Mouse (Mus musculus) hindbrain, embryonic 13.5 days (tissue): ENCODE measurements around the gene C1qtnf5. TPM values are rescaled to one million over a fixed set of nuclear protein-coding genes. Genes with fewer than 3 reads are reported as not detected.

ENCODE experiments used
- ATAC-seq: fragments of 200-750 bp; cut with Nextera tagmentation; 2 replicates; pipeline ENCODE4 v1.8.0; 2017; ENCODE audit warnings: moderate TSS enrichment; ENCODE audit not compliant: low FRiP score
- H3K27ac ChIP-seq: fragments of 300-500 bp; sonication (generic); 2 replicates; pipeline ENCODE4 v1.5.1; 2015; ENCODE audit warnings: inconsistent platforms, mild to moderate bottlenecking, moderate library complexity
- H3K27me3 ChIP-seq: fragments of 300-500 bp; sonication (generic); 2 replicates; pipeline ENCODE4 v1.6.1; 2015; ENCODE audit warnings: mild to moderate bottlenecking, inconsistent platforms
- H3K36me3 ChIP-seq: fragments of 300-500 bp; sonication (generic); 2 replicates; pipeline ENCODE4 v1.6.1; 2015; ENCODE audit warnings: mild to moderate bottlenecking, inconsistent platforms
- H3K4me1 ChIP-seq: fragments of 300-500 bp; sonication (generic); replicated peaks from 2 replicates; pipeline ENCODE4 v1.6.1; 2015; ENCODE audit warnings: inconsistent platforms
- H3K4me2 ChIP-seq: fragments of 300-500 bp; sonication (generic); 2 replicates; pipeline ENCODE4 v1.6.1; 2015; ENCODE audit warnings: inconsistent platforms, mild to moderate bottlenecking, moderate library complexity
- H3K4me3 ChIP-seq: fragments of 300-500 bp; sonication (generic); 2 replicates; pipeline ENCODE4 v1.5.1; 2015; ENCODE audit warnings: mild to moderate bottlenecking, inconsistent platforms
- H3K9ac ChIP-seq: fragments of 300-500 bp; sonication (generic); 2 replicates; pipeline ENCODE4 v1.6.1; 2015; ENCODE audit warnings: mild to moderate bottlenecking, inconsistent platforms
- H3K9me3 ChIP-seq: fragments of 300-500 bp; sonication (generic); 2 replicates; pipeline ENCODE4 v1.6.1; 2016; ENCODE audit warnings: inconsistent platforms
- WGBS: fragments of 180-500 bp; shearing (Covaris S2); methylation state at CpG from one replicate; pipeline ENCODE4 v1.1.7; 2015; 5-methylcytosine and 5-hydroxymethylcytosine counted together
- polyA plus RNA-seq: library from polyadenylated mRNA; unstranded; fragments of >200 nt; fragmentation: Nextera tagmentation; extraction: Ambion mirVana; gene quantifications from 2 replicates; pipeline ENCODE4 v1.2.1, GENCODE M21; 2015

C1qtnf5 gene
- polyA plus RNA-seq, 1 experiment from 2014 or later, result 5.3 TPM

DNA sequence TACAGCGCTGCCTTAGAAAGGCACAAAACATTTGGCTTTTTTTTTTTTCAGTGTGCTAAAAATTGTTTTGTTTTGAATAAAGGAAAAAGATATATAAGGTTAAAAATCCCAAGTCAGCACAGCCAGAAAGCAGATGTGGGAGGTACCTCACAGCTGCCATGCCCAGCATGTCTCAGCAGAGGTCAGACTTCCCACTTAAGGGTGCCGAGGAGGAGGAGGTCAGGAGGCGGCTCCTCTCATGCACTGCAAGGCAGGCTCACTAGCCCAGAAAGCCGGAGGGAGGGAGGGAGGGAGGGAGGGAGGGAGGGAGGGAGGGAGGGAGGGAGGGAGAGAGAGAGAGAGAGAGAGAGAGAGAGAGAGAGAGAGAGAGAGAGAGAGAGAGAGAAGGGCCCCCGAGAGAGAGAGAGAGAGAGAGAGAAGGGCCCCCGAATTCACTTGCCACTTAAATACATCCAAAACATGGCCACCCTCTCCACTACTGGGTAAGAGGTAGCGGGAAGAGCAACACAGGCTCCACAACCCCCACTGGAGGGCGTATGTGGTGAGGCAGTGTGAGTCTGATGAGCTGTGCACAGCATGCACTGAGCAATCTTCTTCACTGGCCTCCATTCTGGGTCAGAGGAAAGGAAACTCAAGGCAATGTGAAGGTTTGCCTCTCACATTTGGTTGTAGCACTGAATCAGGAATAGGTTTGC, 37.1 kb downstream of the C1qtnf5 start:
- ATAC-seq, result no peak
- no peak overlapping the region for H3K4me2 ChIP-seq
- no peak overlapping the region for H3K4me3 ChIP-seq
- H3K9ac ChIP-seq, result no peak overlapping the region
- H3K9me3 ChIP-seq, result no peaks in the 10 kb centered on the region
- peaks cover 55% of the 10 kb centered on the region for H3K36me3 ChIP-seq
- H3K4me1 ChIP-seq, result no peaks in the 10 kb centered on the region
- no peaks in the 10 kb centered on the region for H3K27me3 ChIP-seq
- H3K27ac ChIP-seq, result no peak overlapping the region
- 39% methylated on average over 6 of the region's 8 CpGs for WGBS

- no peak for ATAC-seq
- H3K36me3 ChIP-seq, result peaks cover 55% of the 10 kb centered on the region
- no peak overlapping the region for H3K9ac ChIP-seq
- H3K9me3 ChIP-seq, result no peaks in the 10 kb centered on the region
- no peaks in the 10 kb centered on the region for H3K4me1 ChIP-seq
- H3K4me3 ChIP-seq, result no peak overlapping the region
- H3K27me3 ChIP-seq, result no peaks in the 10 kb centered on the region
- no peak overlapping the region for H3K4me2 ChIP-seq
- H3K27ac ChIP-seq, result no peak overlapping the region
Observed at GRCm38 (mm10) chr9:44144718-44145060, 37.6 kb downstream of the C1qtnf5 start.

DNA sequence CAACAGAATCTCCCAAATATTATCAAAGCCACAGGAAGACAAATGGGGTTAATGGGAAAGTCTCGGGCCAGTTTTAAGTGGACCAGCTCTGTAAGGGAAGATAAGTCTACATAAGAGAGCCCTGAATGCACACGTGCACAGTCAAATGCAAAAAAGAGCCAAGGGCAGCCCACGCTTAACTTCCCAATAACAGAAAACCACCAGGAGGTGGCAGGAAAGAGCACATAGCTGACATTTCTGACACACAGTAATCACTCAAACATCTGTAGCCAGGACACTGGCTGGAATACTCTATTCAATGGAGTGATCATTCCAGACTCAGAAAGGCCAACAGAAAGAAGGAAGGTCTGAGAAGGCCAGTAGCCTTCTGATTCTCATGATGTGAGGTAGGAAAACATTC, 40.2 kb downstream of the C1qtnf5 start:
- Histone ChIP-seq H3K9me3 (no peaks in the 10 kb centered on the region), H3K9ac (no peak overlapping the region), H3K4me3 (no peak overlapping the region), H3K4me1 (no peaks in the 10 kb centered on the region), H3K4me2 (no peak overlapping the region), H3K36me3 (peaks cover 65% of the 10 kb centered on the region), H3K27me3 (no peaks in the 10 kb centered on the region), H3K27ac (no peak overlapping the region)
- no peak for ATAC-seq
- WGBS, result 70% methylated on average over 3 of the region's 3 CpGs

Other genes starting within 250 kb of the C1qtnf5 start
- 0.27 and 0.55 TPM in 2 replicates for gene Thy1, start 63.9 kb upstream of the C1qtnf5 start, polyA plus RNA-seq
- gene Usp2, start 40.2 kb upstream of the C1qtnf5 start, polyA plus RNA-seq, result 8.1 and 12.2 TPM in 2 replicates
- 0.22 TPM in 1 of 2 replicates, not detected in the other for gene Mfrp, start 5.5 kb upstream of the C1qtnf5 start, polyA plus RNA-seq
- gene Gm49380, start 6.3 kb downstream of the C1qtnf5 start, polyA plus RNA-seq, result 0.12 and 0.49 TPM in 2 replicates
- gene Rnf26, start 6.3 kb downstream of the C1qtnf5 start, polyA plus RNA-seq, result 27.9 and 29.2 TPM in 2 replicates
- gene Mcam, start 27.2 kb downstream of the C1qtnf5 start, polyA plus RNA-seq, result 13.1 and 14.0 TPM in 2 replicates
- gene Cbl, start 126.8 kb downstream of the C1qtnf5 start, polyA plus RNA-seq, result 21.5 and 24.4 TPM in 2 replicates
- not detected in 2 replicates for gene Ccdc153, start 133.4 kb downstream of the C1qtnf5 start, polyA plus RNA-seq
- gene Pdzd3, start 144.2 kb downstream of the C1qtnf5 start, polyA plus RNA-seq, result 0.17 and 0.48 TPM in 2 replicates
- 4.4 TPM in 2 replicates for gene Nlrx1, start 161.4 kb downstream of the C1qtnf5 start, polyA plus RNA-seq
- gene Abcg4, start 181.4 kb downstream of the C1qtnf5 start, polyA plus RNA-seq, result 18.0 and 20.1 TPM in 2 replicates
- 31.4 and 36.6 TPM in 2 replicates for gene Hinfp, start 198.4 kb downstream of the C1qtnf5 start, polyA plus RNA-seq
- 19.1 and 21.6 TPM in 2 replicates for gene C2cd2l, start 213.0 kb downstream of the C1qtnf5 start, polyA plus RNA-seq
- gene Dpagt1, start 218.8 kb downstream of the C1qtnf5 start, polyA plus RNA-seq, result 37.0 and 40.4 TPM in 2 replicates
- gene H2afx, start 227.4 kb downstream of the C1qtnf5 start, polyA plus RNA-seq, result 145 and 151 TPM in 2 replicates
- 66.8 and 70.8 TPM in 2 replicates for gene Hmbs, start 237.0 kb downstream of the C1qtnf5 start, polyA plus RNA-seq